Mouse (Mus musculus) thymus, adult 2 months (tissue): Measurements from ENCODE around the gene Carns1.

Source experiments
- CTCF ChIP-seq: fragments of 200-500 bp; IDR thresholded peaks from 2 replicates; pipeline ENCODE4 v1.5.1; 2012; ENCODE audit warnings: mild to moderate bottlenecking, control low read depth, low read length, moderate library complexity, borderline replicate concordance; ENCODE audit not compliant: control insufficient read depth, poor library complexity, insufficient read depth; ENCODE audit errors: extremely low read depth
- POLR2A ChIP-seq: fragments of 200-500 bp; IDR thresholded peaks from 2 replicates; pipeline ENCODE4 v1.6.1; 2012; ENCODE audit warnings: mild to moderate bottlenecking, low read length, control low read depth, moderate library complexity; ENCODE audit not compliant: control insufficient read depth, poor library complexity, insufficient read depth; ENCODE audit errors: extremely low read depth

- TF ChIP-seq CTCF (no peak), POLR2A (no peak)
Measured at GRCm38 (mm10) chr19:4181892-4182291, 6.6 kb upstream of the Carns1 start.
